Mouse (Mus musculus) adipocyte (in vitro differentiated cells): ENCODE measurements around the gene 9430097D07Rik.

Source experiments
- DNase-seq: peaks from one replicate; pipeline ENCODE4 v3.0.0-alpha.2; 2016; ENCODE audit warnings: low spot score

9430097D07Rik gene

DNA sequence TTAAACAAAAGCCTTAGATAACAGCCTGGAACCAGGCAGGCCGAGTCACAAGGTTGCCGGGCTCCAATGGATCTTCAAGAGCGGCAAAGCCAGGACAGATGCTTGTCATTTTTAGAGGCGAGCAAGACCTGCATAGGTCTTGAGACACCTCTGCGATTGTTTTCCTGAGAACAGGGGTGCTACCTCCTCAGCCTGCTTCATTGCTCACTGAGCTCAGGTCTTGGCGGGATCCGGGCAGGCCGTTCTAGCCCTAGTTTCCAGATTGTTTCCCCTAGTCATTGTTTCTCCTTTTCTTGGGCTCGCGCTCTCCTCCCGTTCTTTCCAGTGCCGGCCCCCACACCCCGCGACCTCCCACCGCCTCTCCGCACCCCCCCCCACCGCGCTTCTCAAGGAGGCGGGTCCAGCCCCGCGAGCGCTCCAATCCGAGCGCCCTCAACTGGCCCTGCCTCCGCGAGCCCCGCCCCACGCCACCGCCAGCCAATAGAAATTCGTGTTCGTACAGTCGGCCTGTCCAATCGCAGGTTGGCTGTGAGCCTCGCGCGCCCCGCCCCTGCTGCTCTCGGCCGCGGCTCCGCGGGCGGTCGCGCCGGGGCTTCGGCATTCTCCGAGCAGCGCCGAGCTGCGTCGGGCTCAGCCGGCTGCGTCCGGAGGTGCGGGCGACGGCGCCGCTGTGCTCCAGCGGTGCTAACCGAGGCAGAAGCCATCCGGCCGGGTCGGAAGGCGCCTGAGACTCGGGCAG, 40.6 kb downstream of the 9430097D07Rik start, which contains the start of gene Fam102a:
TSS of gene Fam102a (plus strand) at position 600 of the 739 bp plus-strand sequence.
- peak; percentile 97 for DNase-seq

DNA sequence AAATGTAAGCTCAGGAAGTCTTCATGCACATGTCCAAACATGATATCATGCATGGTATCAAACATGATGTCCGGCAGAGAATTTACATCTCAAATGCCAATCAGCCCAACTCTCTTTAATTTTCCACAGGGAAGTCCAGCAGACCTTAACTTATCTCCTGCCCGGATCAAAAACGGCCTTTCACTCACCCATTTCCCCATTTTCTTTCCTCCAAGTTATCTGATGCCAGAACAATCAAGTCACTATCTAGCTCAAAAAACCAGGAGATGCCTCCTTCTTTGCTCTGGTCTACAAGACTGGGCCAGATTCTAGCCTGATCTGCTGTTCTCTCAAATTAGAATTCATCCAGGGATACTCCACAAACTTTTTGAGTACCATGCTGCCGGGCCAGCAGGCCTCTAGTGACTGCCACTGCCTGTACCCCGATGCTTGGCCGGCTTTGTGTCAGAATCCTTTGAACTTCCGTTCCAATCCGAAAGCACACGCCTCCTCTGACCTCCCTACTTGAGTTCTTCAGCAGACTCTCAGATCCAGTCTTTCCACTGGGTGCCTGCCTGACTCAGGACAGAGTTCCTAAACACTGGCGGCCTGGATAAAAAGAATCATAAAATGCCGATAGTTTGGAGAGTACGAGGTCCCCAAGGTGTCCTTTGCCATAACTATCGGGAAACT, 41.3 kb downstream of the 9430097D07Rik start:
- peak; percentile 72 for DNase-seq

DNA sequence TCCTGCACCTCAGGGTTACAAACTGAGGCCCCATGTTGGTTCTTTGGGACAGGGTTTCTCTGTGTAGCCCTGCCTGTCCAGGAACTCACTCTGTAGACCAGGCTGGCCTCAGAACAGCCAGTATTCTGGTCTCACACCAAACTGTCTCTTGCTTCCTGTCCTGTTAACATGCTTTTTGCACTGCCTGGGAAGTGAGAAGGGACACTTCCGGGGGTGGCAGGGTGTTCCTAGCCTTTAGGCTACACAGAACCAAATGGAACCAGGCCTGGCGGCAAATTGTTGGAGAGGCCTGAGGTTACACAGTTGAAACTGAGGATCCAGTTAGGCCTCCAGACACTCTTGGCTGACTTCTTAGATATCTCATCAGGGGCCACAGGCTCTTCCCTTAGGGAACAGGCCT, 42.3 kb downstream of the 9430097D07Rik start:
- DNase-seq: peak; percentile 60

DNA sequence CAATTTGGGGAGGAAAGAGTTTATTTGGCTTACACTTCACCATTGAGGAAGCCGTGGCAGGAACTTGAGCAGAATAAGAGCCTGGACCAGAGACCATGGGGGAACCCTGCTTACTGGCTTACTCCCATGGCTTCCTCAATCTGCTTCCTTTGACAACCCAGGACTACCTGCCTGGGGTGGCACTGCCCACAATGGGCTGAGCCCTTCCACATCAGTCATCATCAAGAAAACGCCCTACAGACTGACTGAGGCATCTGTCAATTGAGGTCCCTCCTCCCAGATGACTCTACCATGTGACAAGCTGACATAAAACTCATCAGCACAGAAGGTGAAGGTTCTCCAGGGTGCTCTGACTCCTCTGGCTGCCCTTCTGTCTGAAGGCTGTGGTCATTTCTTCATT, 45.0 kb downstream of the 9430097D07Rik start:
- DNase-seq: no peak

DNA sequence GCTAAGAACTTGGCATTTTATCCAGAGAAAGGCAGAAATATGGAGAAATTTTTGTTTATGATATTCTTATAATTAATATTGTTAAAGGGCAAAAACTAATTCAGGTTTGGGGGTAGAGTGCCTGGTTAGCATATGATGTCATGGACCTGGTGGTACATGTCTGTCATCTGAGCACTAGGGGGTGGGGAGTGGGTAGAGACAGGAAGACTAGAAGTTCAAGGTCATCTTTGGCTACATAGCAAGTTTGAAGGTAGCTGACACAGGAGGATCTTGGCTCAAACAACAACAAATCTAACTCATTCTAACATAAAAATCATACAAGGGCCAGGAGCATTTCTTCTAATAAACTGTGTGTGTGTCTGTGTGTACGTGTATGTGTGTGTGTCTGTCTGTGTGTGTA, 47.2 kb downstream of the 9430097D07Rik start:
- DNase-seq: no peak

DNA sequence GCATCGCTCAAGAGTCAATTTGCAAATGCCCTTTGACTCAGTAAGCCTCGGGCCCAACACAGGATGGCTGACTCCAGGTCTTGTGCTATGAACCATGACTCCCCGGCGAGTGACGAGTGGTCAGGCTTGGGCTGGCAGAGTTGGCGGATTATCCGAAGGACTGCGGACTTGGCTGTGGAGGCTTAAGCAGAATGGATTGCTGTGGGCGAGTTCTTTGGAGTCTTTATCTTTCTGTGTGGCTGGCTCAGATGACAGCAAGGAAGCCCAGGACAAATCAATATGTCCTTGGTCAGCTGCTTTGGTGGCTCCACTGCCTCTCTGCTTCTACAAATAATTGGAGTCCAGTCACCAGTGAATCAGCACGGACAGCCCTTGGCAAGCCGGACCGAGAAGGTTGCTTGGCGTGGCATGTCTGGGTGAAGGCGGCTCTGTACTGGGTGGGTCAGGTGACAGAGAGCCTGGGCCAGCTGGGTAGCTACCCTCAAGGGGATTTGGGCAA, 48.0 kb downstream of the 9430097D07Rik start:
- DNase-seq: peak; percentile 44

DNA sequence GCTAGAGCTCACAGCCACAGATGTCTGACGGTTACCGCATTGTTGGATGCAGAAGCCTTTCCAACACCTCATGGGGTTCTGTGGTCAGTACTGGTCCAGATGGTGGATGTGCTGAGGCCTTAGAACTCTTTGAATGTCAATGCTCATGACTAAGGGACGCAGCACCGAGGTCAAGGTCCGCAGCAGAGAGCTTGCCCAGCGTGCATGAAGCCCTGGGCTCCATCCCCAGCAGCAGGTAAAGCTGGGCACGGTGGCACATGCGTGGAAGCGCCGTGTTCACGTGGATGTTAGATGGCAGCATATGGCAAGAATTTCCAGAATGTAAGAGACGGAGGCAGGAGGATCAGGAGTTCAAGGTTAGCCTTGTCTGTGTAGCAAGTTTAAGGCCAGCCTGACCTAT, 49.7 kb downstream of the 9430097D07Rik start:
- no peak for DNase-seq

DNA sequence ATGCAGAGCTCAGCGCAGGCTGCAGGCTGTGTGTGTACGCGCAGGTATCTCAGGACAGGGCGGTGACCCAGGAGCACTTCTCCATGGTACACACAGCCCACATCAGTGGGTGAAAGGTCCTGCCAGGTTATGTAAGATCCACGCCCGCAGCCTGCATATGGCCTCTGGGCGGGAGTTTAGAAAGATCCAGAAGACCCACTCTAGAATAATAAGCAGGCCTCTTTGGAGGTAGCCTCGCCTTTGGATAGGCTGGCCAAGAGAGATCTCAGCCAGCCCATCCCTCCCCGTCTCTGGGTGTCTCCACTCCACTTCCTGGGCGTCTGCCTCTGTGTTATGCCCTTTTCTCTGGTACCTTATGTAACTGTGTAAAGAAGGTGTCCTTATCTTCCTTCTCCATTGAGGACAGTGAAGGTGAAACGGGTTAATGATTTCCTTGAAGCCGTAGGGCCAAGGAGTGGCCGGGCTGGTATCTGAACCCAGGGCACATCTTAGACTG, 50.9 kb downstream of the 9430097D07Rik start:
- DNase-seq: no peak
